Mouse (Mus musculus) kidney, postnatal 36 days (tissue): ENCODE results near the gene Sesn2.
A peak's percentile ranks its signal among the peaks of the same experiment; 100 is the strongest.

Experiments used
- DNase-seq, 2 experiments: peaks; one replicate each; pipeline ENCODE4 v3.0.0; 2021 to 2022; ENCODE audit warnings: mixed read lengths in 2 of 2

Sesn2 gene

GRCm38 (mm10) chr4:132475895-132476878 lies 34.1 kb downstream of the Sesn2 start:
- peak; percentile 60 to 86 for DNase-seq

GRCm38 (mm10) chr4:132474631-132475030 lies 35.7 kb downstream of the Sesn2 start:
- DNase-seq = peak; percentile 88 to 96

- DNase-seq = no peak
These were observed 36.9 kb downstream of the Sesn2 start for GRCm38 (mm10) chr4:132473411-132473810.

GRCm38 (mm10) chr4:132469873-132470272 lies 40.4 kb downstream of the Sesn2 start:
- peak; percentile 57 to 85 for DNase-seq

- no peak for DNase-seq
These were observed 46.1 kb downstream of the Sesn2 start for GRCm38 (mm10) chr4:132464255-132464613.

GRCm38 (mm10) chr4:132463430-132464254 lies 46.7 kb downstream of the Sesn2 start, which contains the start of gene Med18:
TSS of gene Med18 (minus strand) at chr4:132463921.
- DNase-seq = peak; percentile 95 to 96

- no peak for DNase-seq
These were observed 47.5 kb downstream of the Sesn2 start for GRCm38 (mm10) chr4:132462836-132463235.

- DNase-seq = no peak
These were observed 50.1 kb downstream of the Sesn2 start for GRCm38 (mm10) chr4:132460225-132460624.

GRCm38 (mm10) chr4:132455561-132455960 lies 54.7 kb downstream of the Sesn2 start:
- no peak for DNase-seq

GRCm38 (mm10) chr4:132455146-132455545 lies 55.2 kb downstream of the Sesn2 start:
- peak in 1 of 2 experiments; percentile 34 for DNase-seq

- no peak for DNase-seq
These were observed 56.1 kb downstream of the Sesn2 start for GRCm38 (mm10) chr4:132454216-132454615.

- DNase-seq = no peak
These were observed 60.5 kb downstream of the Sesn2 start for GRCm38 (mm10) chr4:132449778-132450177.

- peak; percentile 37 to 46 for DNase-seq
These were observed 64.2 kb downstream of the Sesn2 start for GRCm38 (mm10) chr4:132446105-132446504.

- no peak for DNase-seq
These were observed 65.8 kb downstream of the Sesn2 start for GRCm38 (mm10) chr4:132444516-132444915.
